Mouse (Mus musculus) myocyte (in vitro differentiated cells): ENCODE measurements around the gene Robo1. TPM values are rescaled to one million over a fixed set of nuclear protein-coding genes. Genes with fewer than 3 reads are reported as not detected.

Experiments used
- H3K27me3 ChIP-seq: one replicate; pipeline ENCODE4 v1.6.1; 2011; ENCODE audit not compliant: control insufficient read depth, insufficient read depth, insufficient read length
- H3K36me3 ChIP-seq: one replicate; pipeline ENCODE4 v1.6.1; 2011; ENCODE audit not compliant: control insufficient read depth, insufficient read depth
- H3K4me2 ChIP-seq: one replicate; pipeline ENCODE4 v1.6.1; 2011; ENCODE audit warnings: low read depth, control low read depth
- H3K4me3 ChIP-seq: one replicate; pipeline ENCODE4 v1.5.1; 2011; ENCODE audit warnings: mild to moderate bottlenecking, control low read depth, moderate library complexity
- H3K79me2 ChIP-seq: one replicate; pipeline ENCODE4 v1.6.1; 2011; ENCODE audit not compliant: control insufficient read depth, insufficient read depth
- H3ac ChIP-seq: one replicate; pipeline ENCODE4 v1.6.1; 2011; ENCODE audit not compliant: control insufficient read depth, insufficient read length
- CEBPB ChIP-seq: IDR thresholded peaks from 2 replicates; pipeline ENCODE4 v1.6.1; 2011; ENCODE audit warnings: mild to moderate bottlenecking, moderate library complexity; ENCODE audit not compliant: poor library complexity, insufficient read depth, severe bottlenecking
- E2F4 ChIP-seq: IDR thresholded peaks from one replicate; pipeline ENCODE4 v1.6.1; 2011; ENCODE audit warnings: mild to moderate bottlenecking, control low read depth, moderate library complexity; ENCODE audit not compliant: insufficient read depth
- MAX ChIP-seq: IDR thresholded peaks from one replicate; pipeline ENCODE4 v1.6.1; 2011; ENCODE audit warnings: low read depth, mild to moderate bottlenecking, control low read depth
- MYOD1 ChIP-seq, 3 experiments: IDR thresholded peaks; one replicate each; pipeline ENCODE4 v1.6.1; 2011; ENCODE audit warnings: control low read depth in 2 of 3, low read depth in 2 of 3, mild to moderate bottlenecking in 2 of 3, moderate library complexity in 1 of 3; ENCODE audit not compliant: insufficient read length in 2 of 3, control insufficient read depth in 1 of 3
- MYOG ChIP-seq, 3 experiments: IDR thresholded peaks; one replicate each; pipeline ENCODE4 v1.6.1; 2011; ENCODE audit warnings: control low read depth in 2 of 3, low read depth in 2 of 3, mild to moderate bottlenecking in 2 of 3; ENCODE audit not compliant: insufficient read length in 2 of 3, control insufficient read depth in 1 of 3, insufficient read depth in 1 of 3
- POLR2A ChIP-seq: IDR thresholded peaks from one replicate; pipeline ENCODE4 v1.6.1; 2011; ENCODE audit warnings: low read depth, mild to moderate bottlenecking, control low read depth, moderate library complexity; ENCODE audit not compliant: insufficient read length
- POLR2AphosphoS2 ChIP-seq: IDR thresholded peaks from one replicate; pipeline ENCODE4 v1.6.1; 2011; ENCODE audit warnings: low read depth, control low read depth; ENCODE audit not compliant: insufficient read length
- REST ChIP-seq: IDR thresholded peaks from one replicate; pipeline ENCODE4 v1.6.1; 2011; ENCODE audit warnings: mild to moderate bottlenecking, control low read depth, moderate library complexity; ENCODE audit not compliant: insufficient read depth, insufficient read length
- SRF ChIP-seq: IDR thresholded peaks from one replicate; pipeline ENCODE4 v1.6.1; 2011; ENCODE audit warnings: low read depth; ENCODE audit not compliant: control insufficient read depth, insufficient read length
- TCF12 ChIP-seq: IDR thresholded peaks from one replicate; pipeline ENCODE4 v1.6.1; 2011; ENCODE audit warnings: mild to moderate bottlenecking, control low read depth; ENCODE audit not compliant: poor library complexity, insufficient read depth, severe bottlenecking
- TCF3 ChIP-seq: IDR thresholded peaks from one replicate; pipeline ENCODE4 v1.6.1; 2011; ENCODE audit warnings: low read depth, control low read depth; ENCODE audit not compliant: insufficient read length
- USF1 ChIP-seq: IDR thresholded peaks from one replicate; pipeline ENCODE4 v1.6.1; 2011; ENCODE audit warnings: low read depth, mild to moderate bottlenecking, control low read depth, moderate library complexity
- polyA plus RNA-seq: library from polyadenylated mRNA; unstranded; fragments of >200 nt; fragmentation: generic; extraction: Trizol; gene quantifications from one replicate; pipeline ENCODE4 v1.2.1, GENCODE M21; 2012; ENCODE audit warnings: missing spikeins

Gene Robo1
- polyA plus RNA-seq, 1 experiment = 3.5 TPM

DNA sequence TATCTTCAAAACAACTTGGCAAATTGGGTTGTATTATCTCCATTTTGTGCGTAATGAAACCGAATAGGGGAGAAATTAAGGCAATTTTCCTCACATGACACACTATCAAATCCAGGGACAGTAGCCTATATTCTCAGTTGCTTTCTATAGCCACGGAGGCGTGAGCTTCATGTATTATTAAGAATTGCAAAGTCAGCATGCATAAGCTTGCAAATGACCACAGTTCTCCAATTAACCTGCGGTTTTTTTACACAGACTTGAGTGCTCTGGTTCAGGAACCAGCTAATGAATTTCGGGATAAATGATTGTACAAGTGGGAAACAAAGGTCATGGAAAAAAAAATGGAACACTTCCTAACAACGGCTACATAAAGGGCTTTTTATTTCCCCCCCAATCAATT is 268.9 kb downstream of the Robo1 start:
- no peak for TF ChIP-seq CEBPB
- TF ChIP-seq USF1 = no peak
- no peak for TF ChIP-seq MYOD1 (IDR thresholded peaks at IDR 0.05; ENCODE audit: control insufficient read depth in 1 of 3, insufficient read length in 2 of 3, low read depth in 2 of 3)
- TF ChIP-seq POLR2A = no peak
- no peak for TF ChIP-seq E2F4
- TF ChIP-seq REST = no peak
- no peak for TF ChIP-seq SRF
- no peak for TF ChIP-seq TCF3
- TF ChIP-seq MAX = no peak
- TF ChIP-seq MYOG (IDR thresholded peaks at IDR 0.05; ENCODE audit: control insufficient read depth in 1 of 3, insufficient read depth in 1 of 3, insufficient read length in 2 of 3, low read depth in 2 of 3) = no peak
- no peak for TF ChIP-seq POLR2AphosphoS2
- no peak for TF ChIP-seq TCF12
- Histone ChIP-seq H3K79me2 (no peaks in the 10 kb centered on the region), H3K36me3 (no peaks in the 10 kb centered on the region), H3K4me3 (no peak overlapping the region), H3K4me2 (no peak overlapping the region), H3K27me3 (no peaks in the 10 kb centered on the region), H3ac (no peak overlapping the region)

DNA sequence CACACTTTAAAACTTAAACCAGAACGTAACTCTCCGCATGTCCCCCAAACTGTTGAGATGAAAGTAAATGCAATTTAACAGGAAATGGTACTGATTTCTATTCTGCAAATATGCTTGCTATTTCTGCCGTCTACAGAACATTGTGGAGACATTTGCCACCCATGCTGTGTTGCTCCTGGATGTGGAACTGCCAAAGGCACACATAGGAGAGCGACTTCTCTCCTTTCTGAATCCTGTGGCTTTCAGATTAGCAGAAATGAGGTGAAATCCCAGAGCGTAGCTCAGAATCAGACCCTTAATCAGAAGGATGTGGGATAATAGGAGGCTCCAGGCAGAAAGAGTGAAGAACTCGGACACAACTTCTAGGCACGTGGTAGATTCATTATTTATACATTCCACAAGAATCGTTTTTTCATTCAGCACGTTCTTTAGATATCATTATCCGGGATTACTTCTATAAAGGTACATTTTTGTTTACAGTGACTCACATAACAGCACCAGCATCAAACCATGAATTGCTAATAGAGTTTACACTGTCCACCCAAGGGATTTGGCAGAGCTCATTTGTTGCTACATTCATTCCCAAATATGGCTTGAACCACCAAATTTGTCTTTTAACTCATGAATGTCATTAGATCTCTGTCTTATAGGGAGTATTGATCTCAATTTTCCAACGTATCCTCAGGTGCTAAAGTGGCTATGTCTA is 276.5 kb downstream of the Robo1 start:
- TF ChIP-seq E2F4 (no peak), REST (no peak), USF1 (no peak), MYOD1 (IDR thresholded peaks at IDR 0.05; ENCODE audit: control insufficient read depth in 1 of 3, insufficient read length in 2 of 3, low read depth in 2 of 3) (no peak), TCF3 (no peak), POLR2A (no peak), MAX (no peak), TCF12 (no peak), MYOG (IDR thresholded peaks at IDR 0.05; ENCODE audit: control insufficient read depth in 1 of 3, insufficient read depth in 1 of 3, insufficient read length in 2 of 3, low read depth in 2 of 3) (no peak)

DNA sequence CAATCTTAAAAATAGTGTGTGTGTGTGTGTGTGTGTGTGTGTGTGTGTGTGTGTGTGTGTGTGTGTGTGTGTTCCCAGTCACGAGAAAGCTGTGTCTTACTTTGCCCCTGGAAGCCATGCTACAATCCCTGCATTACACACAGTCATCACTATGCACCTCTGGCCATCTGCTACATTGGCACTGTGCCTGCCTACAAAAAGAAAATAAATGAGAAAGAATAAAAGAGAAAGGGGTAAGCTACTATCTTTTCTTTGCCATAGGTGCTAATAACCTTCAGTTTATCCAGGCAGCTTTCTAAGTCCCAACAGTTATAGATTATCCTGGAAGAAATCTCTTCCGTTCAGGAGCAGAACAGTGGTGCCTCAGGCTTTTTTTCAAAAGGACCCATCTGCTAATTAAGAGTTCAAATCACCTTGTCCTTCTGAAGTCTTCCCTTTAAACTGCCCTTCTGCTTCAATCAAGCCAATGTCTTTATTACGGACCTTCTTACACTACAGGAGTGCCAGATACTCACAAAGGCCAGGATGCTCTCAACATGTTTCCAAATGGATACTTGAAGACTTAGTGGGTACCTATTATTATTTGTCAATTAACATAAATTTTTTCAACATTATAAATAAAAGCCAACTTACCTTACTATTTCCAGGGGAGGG is 277.2 kb downstream of the Robo1 start:
- Histone ChIP-seq H3K27me3 (no peaks in the 10 kb centered on the region), H3K4me3 (no peak overlapping the region), H3K79me2 (no peaks in the 10 kb centered on the region), H3K4me2 (no peak overlapping the region), H3ac (no peak overlapping the region), H3K36me3 (no peaks in the 10 kb centered on the region)
- TF ChIP-seq USF1 (no peak), E2F4 (no peak), REST (no peak), POLR2AphosphoS2 (no peak), POLR2A (no peak), MAX (no peak), MYOD1 (IDR thresholded peaks at IDR 0.05; ENCODE audit: control insufficient read depth in 1 of 3, insufficient read length in 2 of 3, low read depth in 2 of 3) (no peak), SRF (no peak), CEBPB (no peak), TCF3 (no peak), MYOG (IDR thresholded peaks at IDR 0.05; ENCODE audit: control insufficient read depth in 1 of 3, insufficient read depth in 1 of 3, insufficient read length in 2 of 3, low read depth in 2 of 3) (no peak), TCF12 (no peak)

More for the DNA sequence above, 276.5 kb downstream of the Robo1 start:
- no peaks in the 10 kb centered on the region for H3K79me2 ChIP-seq
- no peak overlapping the region for H3K4me3 ChIP-seq
- no peak overlapping the region for H3ac ChIP-seq
- H3K27me3 ChIP-seq = no peaks in the 10 kb centered on the region
- H3K36me3 ChIP-seq = no peaks in the 10 kb centered on the region
- H3K4me2 ChIP-seq = no peak overlapping the region

DNA sequence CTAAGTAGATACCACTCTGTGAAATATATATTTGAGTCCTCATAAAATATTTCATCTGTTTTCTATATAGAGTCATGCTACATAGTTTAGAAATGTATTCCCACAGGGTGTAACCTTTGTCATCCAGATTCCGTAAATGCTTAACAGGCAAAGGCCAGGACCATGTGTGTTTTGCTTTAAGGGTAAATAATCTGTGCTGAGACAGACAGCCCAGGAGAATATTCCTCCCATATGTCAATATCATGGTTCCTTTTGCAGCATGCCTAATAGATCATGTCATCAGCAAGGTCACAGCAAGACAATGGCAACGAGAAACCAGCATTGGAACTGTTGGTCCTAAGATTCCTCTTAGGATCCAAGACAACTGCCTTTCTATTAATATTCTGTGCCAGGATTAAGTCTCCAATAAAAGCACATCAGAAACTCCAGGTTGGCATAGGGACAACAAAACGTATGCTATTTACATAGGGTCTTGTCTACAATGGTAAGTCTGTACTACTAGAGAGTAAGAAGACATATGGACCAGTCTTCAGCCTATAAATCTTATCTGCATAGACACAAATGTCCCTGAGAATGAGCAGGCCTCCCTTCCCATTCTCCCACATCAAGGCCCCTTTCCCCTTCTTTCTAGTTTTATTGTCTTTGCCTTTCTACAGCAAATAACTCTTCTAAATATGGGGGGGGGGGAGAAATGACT is 279.4 kb downstream of the Robo1 start:
- Histone ChIP-seq H3K36me3 (no peaks in the 10 kb centered on the region), H3ac (no peak overlapping the region), H3K79me2 (no peaks in the 10 kb centered on the region), H3K4me2 (no peak overlapping the region), H3K27me3 (no peaks in the 10 kb centered on the region), H3K4me3 (no peak overlapping the region)
- TF ChIP-seq USF1 (no peak), SRF (no peak), MYOG (IDR thresholded peaks at IDR 0.05; ENCODE audit: control insufficient read depth in 1 of 3, insufficient read depth in 1 of 3, insufficient read length in 2 of 3, low read depth in 2 of 3) (no peak), E2F4 (no peak), POLR2AphosphoS2 (no peak)
